Mouse (Mus musculus): Measurements from ENCODE around the gene Rasgef1b.
"Not testable (repeated sequence)": the region's sequence is repeated elsewhere in the genome, so short reads cannot be mapped to it uniquely, and the experiment has no call there.

Gene Rasgef1b

DNA sequence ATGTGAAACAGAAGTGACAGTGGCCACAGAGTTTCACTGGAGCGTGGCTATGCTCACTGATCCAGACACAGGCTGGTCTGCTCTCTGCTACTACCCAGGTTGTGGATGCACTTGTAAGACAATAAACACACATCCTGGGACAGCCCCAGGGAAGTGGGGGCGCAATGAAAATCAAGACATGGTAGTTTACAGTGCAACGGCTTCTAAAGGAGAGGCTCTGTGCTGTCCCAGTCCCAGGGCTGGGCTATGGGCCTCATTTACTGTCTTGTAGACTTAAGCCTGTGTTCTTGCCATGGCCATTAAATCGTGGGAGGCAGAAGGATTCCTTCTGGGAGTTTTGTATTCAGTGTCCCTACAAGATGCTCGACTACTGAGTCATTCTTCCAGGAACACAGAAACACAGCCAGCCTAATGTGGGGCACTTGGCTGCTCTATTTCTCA, 504.3 kb downstream of the Rasgef1b start:
- no peak for DNase-seq (ENCODE audit: low read depth, low spot score)

DNA sequence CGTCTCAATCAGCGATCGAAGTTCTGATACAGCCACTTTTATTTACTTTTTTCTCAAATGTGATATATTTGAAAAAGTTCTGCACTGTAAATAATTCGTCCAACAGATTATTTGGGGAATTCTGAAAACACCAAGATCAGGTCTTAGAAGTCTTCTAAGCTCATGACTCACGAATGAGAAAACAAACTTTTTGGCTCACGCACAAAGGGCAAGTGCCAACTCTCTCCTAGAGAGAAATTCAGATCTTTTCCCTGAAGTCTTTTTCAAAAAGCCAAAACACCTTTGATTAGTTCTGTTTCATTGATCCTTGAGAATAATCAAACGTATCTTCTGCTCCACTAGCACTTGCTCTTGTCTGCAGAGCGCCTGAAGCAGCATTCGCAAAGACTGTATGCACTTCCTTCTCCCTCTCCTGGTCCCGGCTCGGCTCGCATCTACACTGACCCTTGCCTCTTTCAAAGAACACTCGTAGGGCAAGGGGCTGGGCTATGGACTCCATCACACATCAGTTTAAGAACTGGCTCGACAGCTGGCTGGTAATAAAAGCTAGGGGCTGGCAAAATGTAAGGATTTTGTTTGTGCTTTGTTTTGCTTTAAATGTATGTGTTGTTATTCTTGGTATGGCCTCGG, 504.9 kb downstream of the Rasgef1b start:
- no peak for DNase-seq (ENCODE audit: low read depth, low spot score)

DNA sequence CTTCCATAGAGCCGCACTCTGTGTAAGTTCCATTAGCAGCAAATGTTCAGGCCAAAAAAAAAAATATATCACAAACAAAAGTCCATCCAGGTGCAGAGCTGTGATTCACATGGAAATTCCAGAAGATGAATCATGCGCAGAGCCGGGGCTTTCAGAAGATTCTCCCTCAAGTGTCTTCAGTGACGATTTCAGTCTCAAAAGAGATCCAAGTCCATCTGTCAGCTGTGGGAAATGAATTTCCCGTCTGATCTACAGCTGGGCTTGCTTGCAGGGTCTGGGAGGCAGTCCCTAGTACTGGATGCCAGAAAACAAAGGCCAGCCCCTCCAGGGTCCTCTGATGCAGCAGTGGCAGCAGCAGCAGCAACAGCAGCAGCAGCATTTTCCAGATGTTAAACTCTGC, 510.5 kb downstream of the Rasgef1b start:
- DNase-seq (ENCODE audit: low read depth, low spot score) = no peak

DNA sequence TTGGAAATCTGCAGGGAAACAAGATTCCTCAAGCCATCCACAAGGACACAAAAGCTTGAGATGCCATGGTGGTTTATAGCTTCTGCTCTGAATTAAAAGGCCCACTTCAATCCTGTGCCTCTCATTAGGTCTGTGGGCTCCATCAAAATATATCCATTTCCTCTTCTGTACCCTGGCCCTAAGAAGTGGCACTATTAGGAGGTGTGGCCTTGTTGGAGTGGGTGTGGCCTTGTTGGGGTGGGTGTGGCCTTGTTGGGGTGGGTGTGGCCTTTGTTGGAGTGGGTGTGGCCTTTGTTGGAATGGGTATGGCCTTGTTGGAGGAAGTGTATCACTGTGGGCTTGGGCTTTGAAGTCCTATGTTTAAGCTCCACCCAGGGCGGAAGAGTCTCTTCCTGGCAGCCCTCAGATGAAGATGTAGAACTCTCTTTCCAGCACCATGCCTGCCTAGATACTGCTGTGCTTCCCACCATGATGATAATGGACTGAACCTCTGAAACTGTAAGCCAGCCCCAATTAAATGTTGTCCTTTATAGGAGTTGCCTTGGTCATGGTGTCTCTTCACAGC, 512.2 kb downstream of the Rasgef1b start:
- not testable (repeated sequence) for DNase-seq (ENCODE audit: low read depth, low spot score)

DNA sequence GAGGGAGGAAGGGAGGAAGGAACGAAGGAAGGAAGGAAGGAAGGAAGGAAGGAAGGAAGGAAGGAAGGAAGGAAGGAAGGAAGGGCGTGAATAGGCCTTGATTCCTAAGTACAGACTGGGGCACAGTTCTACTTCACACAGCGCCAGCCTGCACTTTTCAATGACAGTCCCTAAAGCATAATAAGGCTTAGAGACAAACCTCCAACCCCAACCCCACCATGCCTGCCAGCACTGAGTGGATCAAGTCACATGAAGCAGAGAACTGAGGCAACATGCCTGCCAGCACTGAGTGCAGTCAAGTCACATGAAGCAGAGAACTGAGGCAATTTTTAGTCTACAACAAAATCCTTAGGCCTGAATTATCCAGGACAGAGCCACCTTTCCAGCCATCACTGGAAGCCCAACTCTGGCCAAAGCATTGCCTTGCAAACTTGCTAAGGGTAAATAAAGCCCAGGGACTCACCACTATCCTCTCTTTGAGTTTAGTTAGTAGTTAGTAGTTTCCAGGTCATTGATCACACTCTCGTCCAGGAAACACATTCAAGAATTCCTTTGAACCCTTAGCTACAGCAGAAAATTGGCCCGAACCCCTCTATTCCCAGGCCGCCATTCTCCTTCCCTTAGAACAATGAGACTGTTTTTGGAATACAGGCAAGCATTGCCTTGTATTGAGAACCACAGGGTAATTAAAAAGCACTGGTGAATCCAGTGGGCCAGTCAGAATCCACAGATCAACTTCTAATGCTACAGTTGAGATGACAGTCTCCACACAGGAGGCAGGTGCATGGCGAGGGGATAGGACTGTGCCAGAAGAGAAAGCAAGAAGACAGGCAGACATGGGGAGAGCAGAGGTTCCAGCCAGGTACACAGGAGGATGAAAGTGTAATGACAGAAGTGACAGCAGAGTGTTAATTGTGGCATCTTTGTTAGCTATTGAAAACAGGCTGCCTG, 513.4 kb downstream of the Rasgef1b start:
- no peak for DNase-seq (ENCODE audit: low read depth, low spot score)

DNA sequence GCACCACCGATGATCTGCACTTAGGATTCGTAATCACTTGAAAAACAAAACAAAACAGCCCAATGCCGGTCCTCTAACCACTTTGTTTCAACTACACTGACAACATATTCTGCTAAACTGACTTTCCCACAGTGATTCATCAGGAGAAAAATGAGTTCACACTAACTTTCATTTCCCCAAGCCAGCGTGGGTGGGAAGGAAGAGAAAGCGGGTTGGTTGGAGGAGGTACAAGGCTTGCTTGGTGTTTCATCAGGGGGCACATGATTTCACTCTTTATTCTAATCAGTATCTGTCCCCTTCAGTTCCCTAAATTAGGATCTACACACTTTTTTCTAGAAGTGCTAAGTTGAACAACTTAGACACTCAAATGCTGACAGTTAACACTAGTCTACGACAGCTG, 514.5 kb downstream of the Rasgef1b start:
- no peak for DNase-seq (ENCODE audit: low read depth, low spot score)

DNA sequence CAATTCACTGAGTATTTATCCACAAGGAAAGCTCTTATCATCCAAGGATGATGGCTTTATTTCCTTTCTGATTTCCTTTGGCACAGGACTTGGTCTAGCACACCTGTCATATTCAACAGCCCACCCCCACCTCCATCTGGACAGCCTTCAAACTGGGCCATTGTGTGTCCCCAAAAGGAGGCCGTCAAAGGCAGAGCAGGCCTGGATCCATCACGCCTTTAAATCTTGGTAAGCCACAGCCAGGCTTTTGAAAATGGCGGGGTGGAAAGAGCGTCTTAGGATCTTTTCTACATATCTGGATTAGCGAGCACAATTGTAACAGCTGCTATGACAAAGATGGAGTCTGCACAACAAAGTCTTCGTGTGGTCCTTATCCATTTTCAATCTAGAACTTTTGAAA, 515.7 kb downstream of the Rasgef1b start:
- DNase-seq (ENCODE audit: low read depth, low spot score) = no peak

DNA sequence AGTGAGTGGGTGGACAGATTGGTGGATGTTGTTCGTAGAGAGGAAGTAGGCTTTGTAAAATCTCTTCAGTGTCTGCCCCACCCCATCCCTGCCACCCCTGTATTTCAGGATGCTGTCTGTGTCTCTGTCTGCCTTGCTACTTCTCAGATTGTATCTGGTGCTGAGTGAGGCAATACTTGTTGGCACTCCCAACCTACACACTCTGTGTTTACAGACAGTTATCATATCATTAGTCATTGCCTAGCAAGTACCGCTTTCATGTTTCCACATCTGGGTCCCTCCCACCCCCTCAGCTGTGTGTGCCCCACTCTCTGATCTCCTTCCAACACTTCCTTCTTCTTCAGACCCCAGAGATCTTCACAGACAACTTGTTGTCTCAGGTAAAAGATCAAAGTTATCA, 525.4 kb downstream of the Rasgef1b start:
- DNase-seq (ENCODE audit: low read depth, low spot score) = no peak

DNA sequence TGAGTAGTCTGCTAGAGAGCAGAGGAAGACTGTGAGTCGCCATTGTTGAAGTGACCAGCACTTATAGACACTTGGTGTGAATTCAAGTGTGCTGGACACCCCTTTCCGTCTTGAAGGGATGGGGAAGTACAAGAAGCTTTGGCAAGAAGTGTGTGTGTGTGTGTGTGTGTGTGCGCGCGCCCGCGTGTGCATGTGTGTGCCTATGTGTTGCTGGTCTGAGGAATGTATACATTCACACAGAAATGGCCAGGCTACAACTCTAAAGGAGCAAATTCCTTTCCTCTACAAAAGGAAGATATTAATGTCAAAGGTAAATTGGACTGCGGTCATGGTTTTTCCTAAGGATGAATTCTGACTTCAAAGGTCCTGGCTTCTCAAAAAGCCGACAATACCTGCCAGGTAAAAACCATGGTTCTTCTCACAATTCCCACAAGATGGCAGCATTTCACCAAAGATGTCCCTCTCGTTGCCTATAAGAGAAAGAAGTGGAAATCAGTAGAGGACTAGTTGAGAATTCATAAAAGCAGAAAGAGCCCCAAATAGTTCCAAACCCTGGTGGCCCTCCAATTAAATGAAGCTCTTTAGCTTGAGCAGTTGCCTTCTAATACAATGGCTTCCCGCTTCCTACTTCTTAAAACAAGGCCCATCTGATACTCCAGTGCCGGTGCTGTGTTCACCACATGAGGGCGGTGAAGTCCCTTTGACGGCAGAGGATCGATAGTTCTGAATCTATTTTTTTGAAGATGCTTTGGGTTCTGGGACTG, 526.6 kb downstream of the Rasgef1b start:
- DNase-seq (ENCODE audit: low read depth, low spot score) = peak; percentile 60

DNA sequence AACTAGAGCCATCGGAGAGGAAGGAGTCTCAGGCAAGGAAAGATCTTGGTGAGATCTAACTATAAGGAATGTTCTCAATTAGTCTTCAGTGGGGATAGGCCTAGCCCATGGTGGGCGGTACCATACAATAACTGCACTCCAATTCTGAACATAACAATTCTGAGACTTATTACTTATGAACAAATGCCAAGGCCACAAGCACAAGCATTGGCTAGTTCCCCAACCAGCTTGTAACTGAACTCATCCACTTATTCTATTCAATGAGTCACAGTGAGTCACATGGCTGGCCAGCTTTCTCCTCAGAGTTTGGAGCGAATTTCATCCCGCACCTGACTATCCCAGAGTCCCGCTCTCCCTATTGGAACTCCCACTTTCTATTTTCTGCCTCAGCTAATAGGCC, 533.4 kb downstream of the Rasgef1b start:
- no peak for DNase-seq (ENCODE audit: low read depth, low spot score)

DNA sequence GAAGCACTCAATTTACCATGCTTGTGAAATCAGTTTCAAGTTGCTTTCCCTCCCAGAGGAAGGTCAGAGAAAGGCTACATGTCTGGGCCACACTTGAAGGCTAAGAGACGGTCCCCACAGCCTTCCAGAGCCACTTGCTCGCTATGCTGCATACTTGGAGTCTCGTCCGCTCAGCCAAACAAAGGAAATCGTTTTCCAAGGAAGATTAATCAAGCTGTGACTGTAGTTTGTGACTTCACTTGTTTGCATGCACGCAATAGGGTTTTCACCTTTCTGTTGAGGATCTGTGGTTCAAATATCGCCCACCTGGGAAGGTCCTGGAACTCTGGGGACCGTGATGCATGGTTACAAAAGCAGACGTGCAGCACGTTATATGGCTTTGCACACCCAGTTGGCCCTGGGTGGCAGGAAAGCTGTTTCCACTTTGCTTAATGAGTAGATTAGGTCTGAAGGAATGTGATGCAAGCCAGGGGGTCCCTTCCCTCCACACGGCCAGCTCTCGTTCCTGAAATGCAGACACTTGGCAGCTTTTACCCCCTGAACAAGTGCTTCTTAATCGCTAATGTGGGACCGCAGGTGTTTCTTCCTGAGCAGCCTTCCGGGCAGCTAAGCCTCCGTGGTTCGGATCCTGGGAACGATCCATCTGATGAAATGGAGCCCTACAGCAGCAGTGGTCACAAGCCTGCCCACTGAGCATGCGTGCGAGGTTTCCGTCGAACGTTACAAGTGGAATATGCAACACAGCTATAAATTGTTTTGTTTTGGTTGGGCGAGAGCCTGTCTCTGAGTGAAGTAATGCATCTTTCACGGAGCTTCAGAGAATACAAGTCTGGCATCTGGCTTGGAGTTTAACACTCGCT, 537.7 kb downstream of the Rasgef1b start:
- no peak for DNase-seq (ENCODE audit: low read depth, low spot score)

DNA sequence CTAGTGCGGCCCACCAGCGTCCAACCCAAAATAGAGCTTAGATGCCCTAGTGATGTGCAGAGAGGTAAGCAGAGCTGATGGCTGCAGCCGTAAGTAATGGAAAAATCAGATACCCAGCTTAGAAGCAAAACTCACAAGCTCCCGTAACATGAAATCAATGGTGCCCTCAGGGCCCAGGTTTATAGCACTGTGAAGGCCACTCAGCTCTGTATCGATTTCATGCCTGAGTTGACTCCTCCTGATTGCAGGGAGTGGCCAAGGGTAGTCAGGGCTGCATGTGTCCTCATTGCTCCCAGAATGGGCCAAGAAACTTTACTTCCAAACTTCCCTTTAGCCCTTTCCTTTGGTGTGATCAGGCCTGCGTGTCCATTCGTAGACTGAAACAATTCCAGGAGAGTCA, 545.2 kb downstream of the Rasgef1b start:
- DNase-seq (ENCODE audit: low read depth, low spot score) = no peak

DNA sequence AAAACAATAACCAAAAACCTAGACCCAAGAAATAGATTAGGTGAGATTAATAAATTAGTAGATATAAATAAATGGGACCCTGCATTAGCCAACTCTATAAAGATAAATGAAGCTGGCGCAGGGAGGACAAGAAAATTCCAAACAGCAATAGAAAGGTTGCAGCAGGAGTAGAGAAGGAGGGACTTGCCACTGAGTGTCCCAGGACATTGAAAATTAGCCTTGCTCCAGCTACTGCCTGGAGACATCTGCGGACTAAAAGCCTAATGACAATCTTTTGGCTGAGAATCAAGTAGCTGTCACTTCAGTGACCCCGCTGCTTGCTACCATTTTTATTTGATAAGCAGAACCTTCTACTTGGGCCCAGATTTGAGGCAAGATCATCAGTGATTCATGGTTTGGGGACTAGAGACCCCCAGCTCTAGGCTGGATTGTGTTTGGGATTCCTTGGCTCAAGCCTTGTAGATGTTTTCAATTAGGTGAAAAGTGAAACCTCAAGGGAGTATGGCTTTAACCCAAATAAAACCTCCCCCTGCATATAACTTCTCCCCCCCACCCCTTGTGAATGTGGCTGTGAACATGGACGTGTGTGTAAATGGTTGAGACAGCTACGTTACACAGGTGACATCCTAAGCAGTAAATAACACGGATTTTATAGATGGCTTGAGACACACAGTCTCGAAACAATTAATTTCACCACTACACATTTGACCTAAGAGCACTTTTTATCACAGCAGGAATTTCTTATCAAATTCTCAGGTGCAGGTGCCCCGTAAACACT, 554.1 kb downstream of the Rasgef1b start:
- DNase-seq (ENCODE audit: low read depth, low spot score) = no peak

DNA sequence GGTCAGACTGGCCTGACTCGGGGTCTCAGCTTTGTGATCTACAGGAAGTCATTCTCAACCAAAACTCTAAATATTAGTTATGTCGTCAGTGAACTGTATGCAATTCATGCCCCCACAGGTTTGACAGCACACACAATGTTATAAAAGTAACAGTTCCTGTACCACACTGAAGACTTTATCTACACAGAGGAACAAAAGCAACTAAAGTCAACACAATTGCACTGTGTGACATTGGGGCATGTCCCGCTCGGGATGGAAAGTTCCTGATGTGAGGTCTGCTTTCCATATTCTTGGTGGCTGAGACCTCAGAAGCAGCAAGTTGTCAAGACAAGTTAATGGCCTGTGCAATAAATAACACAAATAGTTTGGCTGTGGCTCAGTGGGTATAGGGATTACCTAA, 559.0 kb downstream of the Rasgef1b start:
- no peak for DNase-seq (ENCODE audit: low read depth, low spot score)

DNA sequence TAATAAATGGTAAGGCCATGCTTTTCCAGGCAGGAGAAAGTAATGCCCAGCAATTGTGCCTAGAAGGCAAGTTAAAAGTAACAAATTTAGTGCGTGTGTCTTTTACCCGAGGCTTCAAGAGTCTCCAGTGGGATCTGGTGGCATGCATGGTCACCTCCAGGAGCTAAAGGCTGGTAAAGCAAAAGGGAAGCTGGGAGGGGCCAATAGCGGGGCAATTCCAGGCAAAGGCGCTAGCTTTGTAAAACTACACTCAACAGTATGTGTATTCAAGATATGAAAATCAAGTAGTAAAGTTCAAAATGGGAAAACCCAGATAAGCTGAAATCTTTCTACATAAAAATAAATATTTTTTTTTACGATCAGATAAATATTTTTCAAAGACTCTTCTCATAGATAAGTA, 561.1 kb downstream of the Rasgef1b start:
- no peak for DNase-seq (ENCODE audit: low read depth, low spot score)
